Mouse (Mus musculus): ENCODE data around the gene Gmnn.

Gene Gmnn

GRCm38 (mm10) chr13:24799378-24799777 is 37.7 kb upstream of the Gmnn start:
- peaks cover 15% of the 10 kb centered on the region for H3K36me3 ChIP-seq (ENCODE audit: insufficient read depth, low read length)
- H3K9me3 ChIP-seq (ENCODE audit: low read length) = no peaks in the 10 kb centered on the region
- H3K27me3 ChIP-seq (ENCODE audit: insufficient read depth, low read length) = no peaks in the 10 kb centered on the region
- TF ChIP-seq NANOG (IDR thresholded peaks at IDR 0.05; ENCODE audit: borderline replicate concordance, low read length) (no peak), POU5F1 (IDR thresholded peaks at IDR 0.05; ENCODE audit: borderline replicate concordance, low read length) (no peak), CTCF (conservative IDR thresholded peaks at IDR 0.05; ENCODE audit: low read length) (no peak)
- peak overlapping the region; percentile 77 for H3K4me3 ChIP-seq (replicated peaks; ENCODE audit: low read length)
- peaks cover 34% of the 10 kb centered on the region for H3K4me1 ChIP-seq (replicated peaks; ENCODE audit: low read depth, low read length)

GRCm38 (mm10) chr13:24798686-24799085 is 37.0 kb upstream of the Gmnn start:
- no peak overlapping the region for H3K4me3 ChIP-seq (replicated peaks; ENCODE audit: low read length)
- peaks cover 27% of the 10 kb centered on the region for H3K4me1 ChIP-seq (replicated peaks; ENCODE audit: low read depth, low read length)
- H3K27me3 ChIP-seq (ENCODE audit: insufficient read depth, low read length) = no peaks in the 10 kb centered on the region
- TF ChIP-seq POU5F1 (IDR thresholded peaks at IDR 0.05; ENCODE audit: borderline replicate concordance, low read length) (no peak), CTCF (conservative IDR thresholded peaks at IDR 0.05; ENCODE audit: low read length) (no peak), NANOG (IDR thresholded peaks at IDR 0.05; ENCODE audit: borderline replicate concordance, low read length) (no peak)
- H3K36me3 ChIP-seq (ENCODE audit: insufficient read depth, low read length) = peaks cover 9% of the 10 kb centered on the region
- H3K9me3 ChIP-seq (ENCODE audit: low read length) = no peaks in the 10 kb centered on the region

GRCm38 (mm10) chr13:24792411-24793045 is 30.8 kb upstream of the Gmnn start:
- Histone ChIP-seq H3K36me3 (ENCODE audit: insufficient read depth, low read length) (no peaks in the 10 kb centered on the region), H3K4me3 (replicated peaks; ENCODE audit: low read length) (no peak overlapping the region), H3K4me1 (replicated peaks; ENCODE audit: low read depth, low read length) (peaks cover 12% of the 10 kb centered on the region), H3K9me3 (ENCODE audit: low read length) (no peaks in the 10 kb centered on the region; the same call in 1 of the 2 replicates), H3K27me3 (ENCODE audit: insufficient read depth, low read length) (no peaks in the 10 kb centered on the region)
- TF ChIP-seq CTCF (conservative IDR thresholded peaks at IDR 0.05; ENCODE audit: low read length) (no peak), POU5F1 (IDR thresholded peaks at IDR 0.05; ENCODE audit: borderline replicate concordance, low read length) (no peak), NANOG (IDR thresholded peaks at IDR 0.05; ENCODE audit: borderline replicate concordance, low read length) (no peak)

GRCm38 (mm10) chr13:24791349-24791748 is 29.6 kb upstream of the Gmnn start:
- TF ChIP-seq POU5F1 (IDR thresholded peaks at IDR 0.05; ENCODE audit: borderline replicate concordance, low read length) (no peak), NANOG (IDR thresholded peaks at IDR 0.05; ENCODE audit: borderline replicate concordance, low read length) (no peak), CTCF (conservative IDR thresholded peaks at IDR 0.05; ENCODE audit: low read length) (no peak)
- H3K4me3 ChIP-seq (replicated peaks; ENCODE audit: low read length) = no peak overlapping the region

GRCm38 (mm10) chr13:24787477-24787876 is 25.8 kb upstream of the Gmnn start:
- TF ChIP-seq CTCF (conservative IDR thresholded peaks at IDR 0.05; ENCODE audit: low read length) (no peak), NANOG (IDR thresholded peaks at IDR 0.05; ENCODE audit: borderline replicate concordance, low read length) (no peak), POU5F1 (IDR thresholded peaks at IDR 0.05; ENCODE audit: borderline replicate concordance, low read length) (no peak)
- peaks cover 22% of the 10 kb centered on the region for H3K4me1 ChIP-seq (replicated peaks; ENCODE audit: low read depth, low read length)
- peaks cover 7% of the 10 kb centered on the region for H3K9me3 ChIP-seq (ENCODE audit: low read length)
- H3K36me3 ChIP-seq (ENCODE audit: insufficient read depth, low read length) = no peaks in the 10 kb centered on the region
- H3K27me3 ChIP-seq (ENCODE audit: insufficient read depth, low read length) = no peaks in the 10 kb centered on the region
- H3K4me3 ChIP-seq (replicated peaks; ENCODE audit: low read length) = no peak overlapping the region

More at GRCm38 (mm10) chr13:24791349-24791748, 29.6 kb upstream of the Gmnn start:
- Histone ChIP-seq H3K27me3 (ENCODE audit: insufficient read depth, low read length) (no peaks in the 10 kb centered on the region), H3K9me3 (ENCODE audit: low read length) (no peaks in the 10 kb centered on the region; the same call in 1 of the 2 replicates), H3K4me1 (replicated peaks; ENCODE audit: low read depth, low read length) (peaks cover 17% of the 10 kb centered on the region), H3K36me3 (ENCODE audit: insufficient read depth, low read length) (no peaks in the 10 kb centered on the region)

GRCm38 (mm10) chr13:24786014-24786490 is 24.3 kb upstream of the Gmnn start:
- H3K4me3 ChIP-seq (replicated peaks; ENCODE audit: low read length) = no peak overlapping the region
- peaks cover 15% of the 10 kb centered on the region for H3K9me3 ChIP-seq (ENCODE audit: low read length)
- TF ChIP-seq CTCF (conservative IDR thresholded peaks at IDR 0.05; ENCODE audit: low read length) (no peak), POU5F1 (IDR thresholded peaks at IDR 0.05; ENCODE audit: borderline replicate concordance, low read length) (no peak), NANOG (IDR thresholded peaks at IDR 0.05; ENCODE audit: borderline replicate concordance, low read length) (no peak)

GRCm38 (mm10) chr13:24781916-24782315 is 20.2 kb upstream of the Gmnn start:
- TF ChIP-seq POU5F1 (IDR thresholded peaks at IDR 0.05; ENCODE audit: borderline replicate concordance, low read length) (no peak), CTCF (conservative IDR thresholded peaks at IDR 0.05; ENCODE audit: low read length) (no peak), NANOG (IDR thresholded peaks at IDR 0.05; ENCODE audit: borderline replicate concordance, low read length) (no peak)
- peaks cover 15% of the 10 kb centered on the region for H3K9me3 ChIP-seq (ENCODE audit: low read length)
- no peak overlapping the region for H3K4me3 ChIP-seq (replicated peaks; ENCODE audit: low read length)
- H3K27me3 ChIP-seq (ENCODE audit: insufficient read depth, low read length) = no peaks in the 10 kb centered on the region
- no peaks in the 10 kb centered on the region for H3K36me3 ChIP-seq (ENCODE audit: insufficient read depth, low read length)
- H3K4me1 ChIP-seq (replicated peaks; ENCODE audit: low read depth, low read length) = peaks cover 17% of the 10 kb centered on the region

More at GRCm38 (mm10) chr13:24786014-24786490, 24.3 kb upstream of the Gmnn start:
- Histone ChIP-seq H3K27me3 (ENCODE audit: insufficient read depth, low read length) (no peaks in the 10 kb centered on the region), H3K36me3 (ENCODE audit: insufficient read depth, low read length) (no peaks in the 10 kb centered on the region), H3K4me1 (replicated peaks; ENCODE audit: low read depth, low read length) (peaks cover 17% of the 10 kb centered on the region)

- TF ChIP-seq CTCF (conservative IDR thresholded peaks at IDR 0.05; ENCODE audit: low read length) (no peak), NANOG (IDR thresholded peaks at IDR 0.05; ENCODE audit: borderline replicate concordance, low read length) (no peak), POU5F1 (IDR thresholded peaks at IDR 0.05; ENCODE audit: borderline replicate concordance, low read length) (no peak)
- Histone ChIP-seq H3K4me3 (replicated peaks; ENCODE audit: low read length) (no peak overlapping the region), H3K36me3 (ENCODE audit: insufficient read depth, low read length) (no peaks in the 10 kb centered on the region), H3K9me3 (ENCODE audit: low read length) (peaks cover 20% of the 10 kb centered on the region), H3K4me1 (replicated peaks; ENCODE audit: low read depth, low read length) (no peaks in the 10 kb centered on the region), H3K27me3 (ENCODE audit: insufficient read depth, low read length) (no peaks in the 10 kb centered on the region)
Measured at GRCm38 (mm10) chr13:24778706-24779380, 17.1 kb upstream of the Gmnn start.

All from E14TG2a.4 (cell line).